Mouse (Mus musculus) liver, embryonic 14.5 days (tissue): Measurements from ENCODE around the gene Grhl3.

ENCODE experiments used
- CTCF ChIP-seq: IDR thresholded peaks from 2 replicates; pipeline ENCODE4 v1.5.1; 2016; ENCODE audit warnings: antibody characterized with exemption, low read depth, control low read depth
- EP300 ChIP-seq: IDR thresholded peaks from 2 replicates; pipeline ENCODE4 v1.6.1; 2016; ENCODE audit warnings: antibody characterized with exemption, low read depth

- no peak for TF ChIP-seq CTCF
- no peak for TF ChIP-seq EP300
These were observed 49.5 kb downstream of the Grhl3 start for GRCm38 (mm10) chr4:135523939-135524338.
